Mouse (Mus musculus) heart, postnatal 0 days (tissue): ENCODE results near the gene Cd244a. TPM values are rescaled to one million over a fixed set of nuclear protein-coding genes. Genes with fewer than 3 reads are reported as not detected.

Experiments used
- ATAC-seq: fragments of 200-750 bp; cut with Nextera tagmentation; 2 replicates; pipeline ENCODE4 v1.8.0; 2017; ENCODE audit warnings: low read depth, moderate number of reproducible peaks, moderate library complexity; ENCODE audit not compliant: insufficient read depth
- DNase-seq: peaks from one replicate; pipeline ENCODE4 v3.0.0-alpha.2; 2016; ENCODE audit warnings: low spot score
- H3K27ac ChIP-seq: fragments of 300-500 bp; sonication (generic); 2 replicates; pipeline ENCODE4 v1.5.1; 2014; ENCODE audit warnings: low read depth, mild to moderate bottlenecking
- H3K27me3 ChIP-seq: fragments of 300-500 bp; sonication (generic); 2 replicates; pipeline ENCODE4 v1.6.1; 2014; ENCODE audit warnings: low read length, mixed read lengths; ENCODE audit not compliant: control insufficient read depth, insufficient read depth
- H3K36me3 ChIP-seq: fragments of 300-500 bp; sonication (generic); replicated peaks from 2 replicates; pipeline ENCODE4 v1.6.1; 2014; ENCODE audit warnings: low read length, mixed read lengths; ENCODE audit not compliant: control insufficient read depth, insufficient read depth
- H3K4me1 ChIP-seq: fragments of 300-500 bp; sonication (generic); 2 replicates; pipeline ENCODE4 v1.6.1; 2014; ENCODE audit warnings: antibody characterized with exemption; ENCODE audit not compliant: control insufficient read depth, insufficient read depth
- H3K4me2 ChIP-seq: fragments of 300-500 bp; sonication (generic); 2 replicates; pipeline ENCODE4 v1.6.1; 2014; ENCODE audit warnings: low read depth, mild to moderate bottlenecking, low read length, moderate library complexity
- H3K4me3 ChIP-seq: fragments of 300-500 bp; sonication (generic); 2 replicates; pipeline ENCODE4 v1.5.1; 2014; ENCODE audit warnings: low read depth, low read length
- H3K9ac ChIP-seq: fragments of 300-500 bp; sonication (generic); replicated peaks from 2 replicates; pipeline ENCODE4 v1.6.1; 2014; ENCODE audit warnings: low read depth, low read length, mixed read lengths
- H3K9me3 ChIP-seq: fragments of 300-500 bp; sonication (generic); replicated peaks from 2 replicates; pipeline ENCODE4 v1.6.1; 2016; ENCODE audit warnings: low read length; ENCODE audit not compliant: control insufficient read depth
- CTCF ChIP-seq: IDR thresholded peaks from 2 replicates; pipeline ENCODE4 v1.5.1; 2016; ENCODE audit warnings: antibody characterized with exemption, control low read depth, low read depth
- EP300 ChIP-seq: IDR thresholded peaks from 2 replicates; pipeline ENCODE4 v1.6.1; 2016; ENCODE audit warnings: antibody characterized with exemption, low read depth
- WGBS: fragments of 180-500 bp; shearing (Covaris S2); extraction: QIAGEN DNeasy Blood & Tissue Kit; methylation state at CpG from one replicate; pipeline ENCODE4 v1.1.7; 2014; 5-methylcytosine and 5-hydroxymethylcytosine counted together
- polyA plus RNA-seq: library from polyadenylated mRNA; unstranded; fragments of >200 nt; fragmentation: Nextera tagmentation; extraction: Ambion mirVana; gene quantifications from 2 replicates; pipeline ENCODE4 v1.2.1, GENCODE M21; 2015
- total RNA-seq: library from RNA; depleted of rRNA; stranded (reverse); fragments of >200 nt; gene quantifications from 2 replicates; pipeline ENCODE4 v1.2.3, GENCODE M21; 2014; ENCODE audit warnings: low replicate concordance; rRNA removed

The Cd244a gene
- 1.0 and 4.0 TPM in 2 replicates for total RNA-seq
- 0.16 and 0.33 TPM in 2 replicates for polyA plus RNA-seq

DNA sequence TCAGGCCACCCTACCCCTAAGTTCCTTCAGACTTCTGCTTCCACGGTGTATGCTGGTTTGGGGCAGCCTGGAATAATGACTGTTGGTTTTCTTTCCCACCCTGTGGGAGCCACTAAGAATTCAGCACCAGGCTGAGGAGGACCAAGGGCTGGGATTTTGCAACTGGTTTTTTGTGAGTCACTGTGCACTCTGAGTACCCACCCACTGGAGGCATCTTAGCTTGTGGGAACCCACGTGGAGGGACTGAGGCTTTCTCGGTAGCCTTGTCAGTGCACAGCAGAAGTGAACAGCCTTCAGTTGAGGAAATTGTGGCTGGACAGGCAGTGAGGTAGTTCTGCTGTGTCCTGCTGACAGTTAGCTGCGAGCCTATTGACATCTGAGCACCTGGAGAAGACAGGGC, at the start of gene Cd244a:
TSS of gene Cd244a (plus strand) at position 296 of the 400 bp plus-strand sequence.
- Histone ChIP-seq H3K27me3 (no peaks in the 10 kb centered on the region), H3K27ac (no peak within 1 kb of the TSS), H3K4me3 (no peak within 1 kb of the TSS), H3K36me3 (no peaks in the 10 kb centered on the region), H3K9ac (no peak within 1 kb of the TSS), H3K9me3 (no peaks in the 10 kb centered on the region), H3K4me2 (no peak within 1 kb of the TSS), H3K4me1 (peaks cover 3% of the 10 kb centered on the region; the same call in 1 of the 2 replicates)
- no peak for DNase-seq
- 70% methylated on average over 4 of the region's 4 CpGs for WGBS
- TF ChIP-seq CTCF, result no peak
- no peak for TF ChIP-seq EP300
- ATAC-seq, result no peak

DNA sequence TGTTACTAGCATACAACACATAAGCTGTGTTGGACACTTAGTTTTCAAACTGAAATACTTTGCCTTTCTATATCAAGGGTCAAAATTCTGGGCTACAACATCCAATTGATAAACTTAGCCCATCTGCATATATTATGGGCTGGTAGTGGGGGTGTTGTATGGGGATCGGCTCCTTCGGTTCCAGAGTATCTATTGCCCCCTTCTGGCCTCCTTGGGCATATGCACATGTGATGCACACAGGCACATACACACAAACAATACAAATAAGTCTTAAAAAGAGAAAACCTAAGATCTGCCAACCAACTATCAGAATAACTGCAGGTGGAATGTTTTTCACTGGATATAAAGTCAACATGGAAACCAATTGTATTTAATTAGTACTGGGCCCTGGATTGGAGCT, 45.8 kb upstream of the Cd244a start:
- H3K27ac ChIP-seq, result no peak overlapping the region
- DNase-seq, result no peak
- no peaks in the 10 kb centered on the region for H3K9me3 ChIP-seq
- no peaks in the 10 kb centered on the region for H3K36me3 ChIP-seq
- no peak for ATAC-seq
- H3K4me2 ChIP-seq, result no peak overlapping the region
- H3K4me3 ChIP-seq, result no peak overlapping the region
- H3K4me1 ChIP-seq, result no peaks in the 10 kb centered on the region
- H3K27me3 ChIP-seq, result no peaks in the 10 kb centered on the region
- WGBS, result 90% methylated on average over 2 of the region's 2 CpGs
- no peak overlapping the region for H3K9ac ChIP-seq
- TF ChIP-seq CTCF, result no peak
- no peak for TF ChIP-seq EP300

- Histone ChIP-seq H3K27ac (no peak overlapping the region), H3K9ac (no peak overlapping the region), H3K4me2 (no peak overlapping the region), H3K4me3 (no peak overlapping the region), H3K27me3 (no peaks in the 10 kb centered on the region), H3K9me3 (no peaks in the 10 kb centered on the region), H3K4me1 (no peaks in the 10 kb centered on the region), H3K36me3 (no peaks in the 10 kb centered on the region)
- 90% methylated on average over 1 of the region's 1 CpGs for WGBS
- no peak for TF ChIP-seq CTCF
- DNase-seq (no peak), ATAC-seq (no peak)
Observed at GRCm38 (mm10) chr1:171513760-171514159, 45.2 kb upstream of the Cd244a start.

GRCm38 (mm10) chr1:171515039-171515438, 44.0 kb upstream of the Cd244a start:
- TF ChIP-seq EP300 (no peak), CTCF (no peak)
- Histone ChIP-seq H3K27me3 (no peaks in the 10 kb centered on the region), H3K36me3 (no peaks in the 10 kb centered on the region), H3K9ac (no peak overlapping the region), H3K4me2 (no peak overlapping the region), H3K27ac (no peak overlapping the region), H3K9me3 (no peaks in the 10 kb centered on the region), H3K4me1 (no peaks in the 10 kb centered on the region), H3K4me3 (no peak overlapping the region)
- 9% methylated on average over 1 of the region's 1 CpGs for WGBS
- no peak for DNase-seq
- ATAC-seq, result peak; percentile 51; the same call in 1 of the 2 replicates

GRCm38 (mm10) chr1:171515557-171515956, 43.4 kb upstream of the Cd244a start:
- Histone ChIP-seq H3K9me3 (no peaks in the 10 kb centered on the region), H3K36me3 (no peaks in the 10 kb centered on the region), H3K9ac (no peak overlapping the region), H3K4me3 (no peak overlapping the region), H3K4me1 (no peaks in the 10 kb centered on the region), H3K27ac (no peak overlapping the region), H3K27me3 (no peaks in the 10 kb centered on the region), H3K4me2 (no peak overlapping the region)
- 79% methylated on average over 4 of the region's 4 CpGs for WGBS
- DNase-seq, result no peak
- TF ChIP-seq CTCF, result no peak
- TF ChIP-seq EP300, result no peak
- ATAC-seq, result no peak

GRCm38 (mm10) chr1:171531367-171531766, 27.6 kb upstream of the Cd244a start:
- TF ChIP-seq CTCF (no peak), EP300 (no peak)
- Histone ChIP-seq H3K36me3 (no peaks in the 10 kb centered on the region), H3K4me1 (no peaks in the 10 kb centered on the region), H3K9me3 (no peaks in the 10 kb centered on the region), H3K4me2 (no peak overlapping the region), H3K4me3 (no peak overlapping the region), H3K27ac (no peak overlapping the region), H3K9ac (no peak overlapping the region), H3K27me3 (no peaks in the 10 kb centered on the region)
- ATAC-seq, result no peak
- 89% methylated on average over 4 of the region's 4 CpGs for WGBS
- DNase-seq, result no peak
